Mouse (Mus musculus) liver, embryonic 12.5 days (tissue): Measurements from ENCODE around the gene Hoxd9. TPM values are rescaled to one million over a fixed set of nuclear protein-coding genes. Genes with fewer than 3 reads are reported as not detected.
A peak's percentile ranks its signal among the peaks of the same experiment; 100 is the strongest.

Experiments used
- ATAC-seq: fragments of 200-750 bp; cut with Nextera tagmentation; 2 replicates; pipeline ENCODE4 v1.8.0; 2017; ENCODE audit warnings: moderate number of reproducible peaks, mild to moderate bottlenecking, moderate library complexity
- H3K27ac ChIP-seq: fragments of 300-500 bp; sonication (generic); 2 replicates; pipeline ENCODE4 v1.5.1; 2016; ENCODE audit warnings: mild to moderate bottlenecking
- H3K27me3 ChIP-seq: fragments of 300-500 bp; sonication (generic); replicated peaks from 2 replicates; pipeline ENCODE4 v1.6.1; 2016; ENCODE audit warnings: mild to moderate bottlenecking, moderate library complexity
- H3K36me3 ChIP-seq: fragments of 300-500 bp; sonication (generic); 2 replicates; pipeline ENCODE4 v1.6.1; 2016; ENCODE audit warnings: mild to moderate bottlenecking, moderate library complexity
- H3K4me1 ChIP-seq: fragments of 300-500 bp; sonication (generic); 2 replicates; pipeline ENCODE4 v1.6.1; 2016
- H3K4me2 ChIP-seq: fragments of 300-500 bp; sonication (generic); 2 replicates; pipeline ENCODE4 v1.6.1; 2016; ENCODE audit warnings: mild to moderate bottlenecking, moderate library complexity
- H3K4me3 ChIP-seq: fragments of 300-500 bp; sonication (generic); 2 replicates; pipeline ENCODE4 v1.5.1; 2016; ENCODE audit warnings: mild to moderate bottlenecking, moderate library complexity
- H3K9ac ChIP-seq: fragments of 300-500 bp; sonication (generic); 2 replicates; pipeline ENCODE4 v1.6.1; 2016; ENCODE audit warnings: mild to moderate bottlenecking, moderate library complexity
- H3K9me3 ChIP-seq: fragments of 300-500 bp; sonication (generic); replicated peaks from 2 replicates; pipeline ENCODE4 v1.6.1; 2016; ENCODE audit warnings: mild to moderate bottlenecking, moderate library complexity
- WGBS: fragments of 180-500 bp; shearing (Covaris S2); methylation state at CpG from one replicate; pipeline ENCODE4 v1.1.7; 2016; ENCODE audit not compliant: insufficient replicate concordance; 5-methylcytosine and 5-hydroxymethylcytosine counted together
- polyA plus RNA-seq: library from polyadenylated mRNA; unstranded; fragments of >200 nt; fragmentation: Nextera tagmentation; extraction: Ambion mirVana; gene quantifications from 2 replicates; pipeline ENCODE4 v1.2.1, GENCODE M21; 2016

Gene Hoxd9
- polyA plus RNA-seq, 1 experiment from 2014 or later: 0.06 TPM

DNA sequence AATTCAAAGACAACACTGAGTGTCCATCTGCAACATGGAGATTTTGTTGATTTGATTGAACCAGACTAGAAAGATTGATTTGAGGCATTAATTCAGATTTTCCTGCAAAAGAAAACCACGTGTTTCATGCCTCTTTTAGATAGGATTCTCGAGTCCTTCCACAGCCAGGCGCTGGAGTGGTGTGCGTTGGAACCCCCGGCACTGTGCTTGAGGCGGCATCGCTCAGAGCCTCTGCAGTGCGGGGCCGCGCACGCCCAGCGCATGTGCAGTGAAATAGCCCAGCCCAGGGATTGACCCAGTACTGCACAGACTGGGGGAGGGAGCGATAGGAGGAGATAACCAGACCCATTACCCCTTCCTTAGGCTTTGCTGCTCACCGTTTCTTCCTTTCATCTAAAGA, 17.4 kb downstream of the Hoxd9 start:
- ATAC-seq: no peak
- no peak overlapping the region for H3K4me3 ChIP-seq
- no peak overlapping the region for H3K4me2 ChIP-seq
- peaks cover 99% of the 10 kb centered on the region for H3K27me3 ChIP-seq
- no peak overlapping the region for H3K27ac ChIP-seq
- H3K36me3 ChIP-seq: no peaks in the 10 kb centered on the region
- no peaks in the 10 kb centered on the region for H3K9me3 ChIP-seq
- H3K9ac ChIP-seq: no peak overlapping the region
- 2% methylated on average over 14 of the region's 14 CpGs for WGBS
- peaks cover 6% of the 10 kb centered on the region; the same call in 1 of the 2 replicates for H3K4me1 ChIP-seq

DNA sequence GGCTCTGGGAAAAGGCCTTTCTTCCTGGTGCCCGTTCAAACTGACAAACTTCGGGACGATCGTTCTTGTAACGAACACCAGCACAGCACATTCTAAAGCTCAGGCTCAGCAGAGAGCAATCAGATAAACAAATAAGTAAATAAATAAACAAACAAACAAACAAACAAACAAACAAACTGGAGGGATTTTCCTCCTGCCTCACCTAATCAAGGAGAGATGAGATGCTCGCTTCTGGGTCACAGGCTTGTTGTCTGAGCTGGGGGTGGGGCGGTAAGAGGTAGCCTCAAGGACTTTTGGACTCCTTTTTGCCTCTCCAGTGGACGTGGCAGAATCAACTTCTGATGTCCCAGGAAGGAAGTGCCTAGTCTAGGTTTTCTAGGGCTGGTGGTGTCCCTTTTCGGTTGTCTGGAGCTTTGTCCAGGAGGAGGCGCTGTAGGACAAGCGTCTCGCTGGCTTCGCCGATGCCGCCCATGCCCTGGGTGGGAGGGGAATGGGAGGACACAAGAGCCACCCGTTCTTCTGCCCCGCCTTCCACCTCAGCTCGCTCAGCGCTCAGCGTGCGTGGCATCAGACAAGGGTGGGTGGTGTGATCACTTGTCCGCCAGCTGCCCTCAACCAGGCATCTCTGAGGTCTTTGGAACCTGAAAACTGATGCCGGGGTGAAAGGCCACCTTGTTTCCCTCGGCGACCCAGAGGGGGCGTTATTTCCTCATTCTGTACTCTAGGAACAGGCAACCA, 18.1 kb downstream of the Hoxd9 start:
- Histone ChIP-seq H3K9ac (no peak overlapping the region), H3K4me1 (peaks cover 6% of the 10 kb centered on the region; the same call in 1 of the 2 replicates), H3K27me3 (peaks cover 99% of the 10 kb centered on the region), H3K36me3 (no peaks in the 10 kb centered on the region), H3K9me3 (no peaks in the 10 kb centered on the region), H3K4me2 (peak overlapping the region; percentile 40), H3K4me3 (peak overlapping the region; percentile 1; the same call in 1 of the 2 replicates), H3K27ac (no peak overlapping the region)
- ATAC-seq: peak; percentile 24; the same call in 1 of the 2 replicates
- WGBS: 3% methylated on average over 26 of the region's 26 CpGs

DNA sequence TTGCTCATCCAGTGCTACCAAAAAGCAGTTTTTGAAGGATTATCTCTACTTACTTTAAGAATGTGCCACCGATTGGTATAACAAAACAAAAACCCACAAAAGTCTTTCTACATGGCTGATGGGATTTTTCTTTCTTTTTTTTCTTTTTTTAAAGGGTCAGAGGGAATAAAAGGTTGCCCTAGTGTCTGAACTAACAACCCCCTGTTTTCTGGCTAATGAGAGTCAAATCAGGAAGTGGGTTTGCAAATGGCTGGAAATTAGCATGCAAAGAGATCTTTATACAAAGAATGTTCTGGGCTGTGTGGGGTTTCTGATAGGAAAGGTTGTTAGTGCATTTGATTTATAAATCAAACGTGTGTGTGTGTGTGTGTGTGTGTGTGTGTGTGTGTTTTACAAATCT, 22.9 kb downstream of the Hoxd9 start:
- H3K9me3 ChIP-seq: no peaks in the 10 kb centered on the region
- H3K9ac ChIP-seq: no peak overlapping the region
- H3K27me3 ChIP-seq: peaks cover 99% of the 10 kb centered on the region
- no peak for ATAC-seq
- H3K4me2 ChIP-seq: no peak overlapping the region
- H3K4me1 ChIP-seq: peaks cover 6% of the 10 kb centered on the region; the same call in 1 of the 2 replicates
- no peak overlapping the region for H3K4me3 ChIP-seq
- no peaks in the 10 kb centered on the region for H3K36me3 ChIP-seq
- 11% methylated on average over 2 of the region's 2 CpGs for WGBS
- H3K27ac ChIP-seq: no peak overlapping the region

DNA sequence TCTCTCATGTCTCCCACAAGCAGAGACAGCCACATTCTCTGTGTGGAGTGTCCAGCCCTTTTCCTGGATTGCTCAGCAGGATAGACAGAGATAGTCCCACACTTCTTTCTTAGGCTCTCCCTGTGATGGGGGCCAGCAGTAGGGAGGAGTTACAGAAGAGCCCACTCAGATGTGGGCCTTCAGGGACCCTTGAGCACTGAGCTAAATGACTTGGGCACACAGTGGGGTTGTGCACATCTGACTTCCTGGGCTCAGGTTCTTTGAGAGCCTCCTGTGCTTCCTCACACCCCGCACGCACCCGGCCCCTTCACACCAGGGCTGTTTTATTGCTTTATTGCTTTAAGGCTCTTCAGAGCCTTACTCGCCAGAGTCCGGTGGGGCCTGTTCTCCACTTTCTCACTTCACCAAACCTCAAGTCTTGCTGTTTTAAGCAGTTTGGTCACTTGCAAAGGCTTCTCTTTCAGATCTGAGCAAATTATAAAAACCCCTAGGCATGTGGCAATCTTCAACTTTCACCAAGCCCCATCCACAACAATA, 23.5 kb downstream of the Hoxd9 start:
- Histone ChIP-seq H3K36me3 (no peaks in the 10 kb centered on the region), H3K4me1 (peaks cover 2% of the 10 kb centered on the region; the same call in 1 of the 2 replicates), H3K4me3 (no peak overlapping the region), H3K4me2 (no peak overlapping the region), H3K27me3 (peaks cover 99% of the 10 kb centered on the region), H3K9me3 (no peaks in the 10 kb centered on the region), H3K27ac (no peak overlapping the region), H3K9ac (no peak overlapping the region)
- ATAC-seq: no peak
- 31% methylated on average over 5 of the region's 5 CpGs for WGBS

DNA sequence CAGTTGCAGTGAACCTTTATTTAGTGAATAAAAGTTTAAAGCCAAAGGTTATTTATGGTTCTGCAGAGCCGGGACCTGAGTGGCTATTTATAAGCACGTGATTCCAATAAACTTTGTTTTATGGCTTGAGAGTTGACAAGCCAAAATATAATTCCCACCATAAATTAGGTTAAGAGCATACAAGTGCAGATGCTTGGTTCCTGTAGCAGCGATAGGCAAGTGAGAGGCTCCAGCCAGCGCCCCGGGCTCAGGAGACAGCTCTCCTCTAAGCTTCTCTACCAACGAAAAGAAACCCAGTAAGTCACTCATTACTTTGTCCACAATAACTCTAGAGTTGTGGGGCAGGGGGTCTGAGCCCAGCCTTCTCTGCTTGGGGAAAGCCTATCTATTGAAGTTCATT, 24.4 kb downstream of the Hoxd9 start:
- no peak overlapping the region for H3K27ac ChIP-seq
- no peak overlapping the region for H3K4me2 ChIP-seq
- H3K9me3 ChIP-seq: no peaks in the 10 kb centered on the region
- WGBS: 25% methylated on average over 6 of the region's 6 CpGs
- peaks cover 99% of the 10 kb centered on the region for H3K27me3 ChIP-seq
- H3K9ac ChIP-seq: no peak overlapping the region
- ATAC-seq: no peak
- H3K4me1 ChIP-seq: no peaks in the 10 kb centered on the region
- H3K4me3 ChIP-seq: no peak overlapping the region
- no peaks in the 10 kb centered on the region for H3K36me3 ChIP-seq

DNA sequence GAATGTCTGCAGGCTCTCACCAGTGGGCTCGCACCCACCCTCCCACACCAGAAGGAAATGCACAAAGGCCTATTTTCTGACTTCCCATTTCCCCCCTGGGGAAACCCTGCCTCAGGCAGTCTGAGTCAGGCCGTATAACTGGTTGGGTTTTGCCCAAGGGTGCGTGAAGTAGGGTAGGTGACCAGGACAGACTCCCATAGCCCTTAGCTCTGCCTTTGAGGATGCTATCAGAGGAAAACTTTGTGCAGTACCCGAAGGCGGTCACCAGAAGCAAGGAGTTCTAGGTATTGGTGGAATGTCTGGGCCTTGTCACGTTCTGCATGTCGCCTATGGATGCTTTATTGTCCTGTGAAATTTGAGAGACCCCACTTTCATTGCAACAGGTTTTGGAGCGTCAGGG, 25.4 kb downstream of the Hoxd9 start:
- no peaks in the 10 kb centered on the region for H3K36me3 ChIP-seq
- no peak for ATAC-seq
- H3K9ac ChIP-seq: no peak overlapping the region

DNA sequence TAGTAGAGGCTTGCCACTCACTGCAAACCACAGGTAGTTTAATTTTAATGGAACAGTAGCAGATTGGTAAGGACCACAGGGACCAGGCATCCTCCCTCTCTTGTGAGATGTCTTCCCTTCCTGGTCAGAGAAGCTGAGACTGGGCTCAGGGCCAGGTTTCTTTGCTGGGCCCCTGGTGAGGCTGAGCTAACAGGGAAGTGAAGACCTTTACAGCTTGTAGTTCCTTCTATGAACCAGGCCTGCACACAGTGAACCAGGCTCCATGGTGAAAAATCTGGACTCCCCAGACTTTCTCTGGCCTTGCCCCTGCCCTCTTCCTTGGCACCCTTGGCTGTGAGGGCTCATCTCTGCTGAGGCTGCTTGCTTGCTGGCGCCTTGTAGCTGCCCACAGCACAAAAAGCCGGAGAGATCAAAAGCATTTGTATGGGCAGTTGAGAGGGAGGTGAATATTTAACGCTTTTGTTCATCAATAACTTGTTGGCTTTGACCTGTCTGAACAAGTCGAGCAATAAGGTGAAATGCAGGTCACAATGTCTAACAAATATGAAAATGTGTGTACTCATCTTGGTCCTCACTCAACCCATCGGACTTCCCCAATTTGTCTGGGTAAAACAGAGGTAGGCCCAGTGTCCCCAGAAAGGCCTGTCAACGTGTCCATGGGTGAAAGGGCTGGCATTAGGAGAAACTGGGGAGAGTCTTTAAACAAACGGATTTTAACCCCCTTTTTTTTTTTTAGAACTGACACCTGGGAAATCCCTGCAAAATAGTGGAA, 26.9 kb downstream of the Hoxd9 start:
- H3K27me3 ChIP-seq: peaks cover 100% of the 10 kb centered on the region
- 34% methylated on average over 7 of the region's 7 CpGs for WGBS

More for the DNA sequence above, 25.4 kb downstream of the Hoxd9 start:
- H3K4me1 ChIP-seq: peaks cover 5% of the 10 kb centered on the region; the same call in 1 of the 2 replicates
- H3K9me3 ChIP-seq: no peaks in the 10 kb centered on the region
- no peak overlapping the region for H3K27ac ChIP-seq
- H3K4me2 ChIP-seq: no peak overlapping the region
- peaks cover 99% of the 10 kb centered on the region for H3K27me3 ChIP-seq
- no peak overlapping the region for H3K4me3 ChIP-seq
- WGBS: 15% methylated on average over 8 of the region's 8 CpGs

DNA sequence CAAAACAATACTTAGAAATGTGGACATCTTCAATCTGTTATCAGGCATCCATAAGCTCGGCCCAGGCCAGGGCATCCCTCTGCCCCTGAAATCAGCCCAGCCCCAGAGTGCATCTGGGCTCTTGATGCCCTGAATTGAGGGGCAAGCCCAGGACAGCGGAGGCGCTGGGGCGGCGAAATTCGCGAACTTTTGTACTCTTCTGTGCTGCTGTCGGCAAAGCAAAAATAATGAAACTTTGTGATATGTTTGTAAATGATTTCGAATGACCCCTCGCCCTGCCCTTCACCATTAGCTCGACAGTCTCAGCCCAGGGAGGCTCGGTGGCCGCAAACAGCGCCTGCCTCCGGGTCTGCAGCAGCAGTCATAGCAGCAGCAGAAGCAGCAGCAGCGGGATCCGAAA, 27.6 kb downstream of the Hoxd9 start:
- 22% methylated on average over 17 of the region's 17 CpGs for WGBS
- ATAC-seq: no peak
- H3K36me3 ChIP-seq: no peaks in the 10 kb centered on the region
- H3K4me2 ChIP-seq: no peak overlapping the region
- H3K4me1 ChIP-seq: peaks cover 5% of the 10 kb centered on the region; the same call in 1 of the 2 replicates
- H3K27ac ChIP-seq: no peak overlapping the region
- no peaks in the 10 kb centered on the region for H3K9me3 ChIP-seq
- H3K27me3 ChIP-seq: peaks cover 98% of the 10 kb centered on the region
- H3K9ac ChIP-seq: no peak overlapping the region
- H3K4me3 ChIP-seq: no peak overlapping the region

More for the DNA sequence above, 26.9 kb downstream of the Hoxd9 start:
- Histone ChIP-seq H3K9me3 (no peaks in the 10 kb centered on the region), H3K4me1 (peaks cover 5% of the 10 kb centered on the region; the same call in 1 of the 2 replicates), H3K27ac (no peak overlapping the region), H3K9ac (no peak overlapping the region), H3K4me2 (no peak overlapping the region), H3K36me3 (no peaks in the 10 kb centered on the region), H3K4me3 (no peak overlapping the region)
- ATAC-seq: no peak

DNA sequence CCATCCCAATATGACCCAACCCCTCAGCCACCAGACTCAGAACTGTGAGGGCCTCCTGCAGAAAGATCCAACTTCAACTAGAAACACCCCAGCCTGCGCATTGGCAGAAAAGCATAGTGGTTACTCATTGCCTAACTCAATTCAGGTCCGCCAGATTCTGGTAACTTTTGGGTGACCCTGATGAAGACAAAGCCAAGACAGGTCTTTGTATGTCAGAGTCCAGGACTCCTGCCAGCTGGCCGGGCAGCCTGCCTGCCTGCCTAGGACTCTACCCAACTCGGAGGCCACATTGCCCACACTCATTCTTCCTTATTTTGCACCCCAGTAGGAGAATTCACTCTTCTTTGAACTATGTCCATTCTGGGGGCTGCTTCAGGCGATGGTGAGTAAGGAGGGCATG, 29.0 kb downstream of the Hoxd9 start, which contains the start of gene Gm28230:
Gene Gm28230, plus strand, starts transcription at position 178 of the 400 bp plus-strand sequence.
- no peaks in the 10 kb centered on the region for H3K9me3 ChIP-seq
- no peak for ATAC-seq
- H3K9ac ChIP-seq: no peak within 1 kb of the TSS
- WGBS: 26% methylated on average over 5 of the region's 5 CpGs
- peaks cover 98% of the 10 kb centered on the region for H3K27me3 ChIP-seq
- H3K4me2 ChIP-seq: peak within 1 kb of the TSS; percentile 54
- peak within 1 kb of the TSS; percentile 33 for H3K4me3 ChIP-seq
- H3K27ac ChIP-seq: no peak within 1 kb of the TSS
- no peaks in the 10 kb centered on the region for H3K36me3 ChIP-seq
- H3K4me1 ChIP-seq: peaks cover 5% of the 10 kb centered on the region; the same call in 1 of the 2 replicates

DNA sequence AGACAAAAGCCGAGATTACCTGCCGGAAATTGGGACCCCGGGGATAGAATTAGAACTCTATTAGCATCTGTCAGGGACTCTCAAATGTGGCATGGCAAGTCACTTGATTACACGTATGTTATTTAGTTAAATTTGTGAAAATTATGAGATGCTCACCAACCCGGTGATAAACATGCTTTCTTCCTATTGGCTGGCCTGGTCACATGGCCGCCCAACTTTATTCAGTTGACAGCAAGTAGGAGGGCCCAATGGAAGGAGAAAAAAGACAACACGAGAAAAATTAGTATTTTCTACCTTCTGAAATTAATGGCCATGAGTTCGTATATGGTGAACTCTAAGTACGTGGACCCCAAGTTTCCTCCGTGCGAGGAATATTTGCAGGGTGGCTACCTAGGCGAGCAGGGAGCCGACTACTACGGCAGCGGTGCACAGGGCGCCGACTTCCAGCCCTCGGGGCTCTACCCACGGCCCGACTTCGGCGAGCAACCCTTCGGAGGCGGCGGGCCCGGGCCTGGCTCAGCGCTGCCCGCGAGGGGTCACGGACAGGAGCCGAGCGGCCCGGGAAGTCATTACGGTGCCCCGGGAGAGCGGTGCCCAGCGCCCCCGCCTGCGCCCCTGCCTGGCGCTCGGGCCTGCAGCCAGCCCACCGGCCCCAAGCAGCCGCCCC, 29.6 kb downstream of the Hoxd9 start:
- Histone ChIP-seq H3K4me1 (peaks cover 5% of the 10 kb centered on the region; the same call in 1 of the 2 replicates), H3K27ac (no peak overlapping the region), H3K27me3 (peaks cover 98% of the 10 kb centered on the region), H3K4me3 (peak overlapping the region; percentile 33), H3K9me3 (no peaks in the 10 kb centered on the region), H3K36me3 (no peaks in the 10 kb centered on the region), H3K4me2 (peak overlapping the region; percentile 54), H3K9ac (no peak overlapping the region)
- WGBS: 2% methylated on average over 43 of the region's 43 CpGs
- ATAC-seq: no peak

DNA sequence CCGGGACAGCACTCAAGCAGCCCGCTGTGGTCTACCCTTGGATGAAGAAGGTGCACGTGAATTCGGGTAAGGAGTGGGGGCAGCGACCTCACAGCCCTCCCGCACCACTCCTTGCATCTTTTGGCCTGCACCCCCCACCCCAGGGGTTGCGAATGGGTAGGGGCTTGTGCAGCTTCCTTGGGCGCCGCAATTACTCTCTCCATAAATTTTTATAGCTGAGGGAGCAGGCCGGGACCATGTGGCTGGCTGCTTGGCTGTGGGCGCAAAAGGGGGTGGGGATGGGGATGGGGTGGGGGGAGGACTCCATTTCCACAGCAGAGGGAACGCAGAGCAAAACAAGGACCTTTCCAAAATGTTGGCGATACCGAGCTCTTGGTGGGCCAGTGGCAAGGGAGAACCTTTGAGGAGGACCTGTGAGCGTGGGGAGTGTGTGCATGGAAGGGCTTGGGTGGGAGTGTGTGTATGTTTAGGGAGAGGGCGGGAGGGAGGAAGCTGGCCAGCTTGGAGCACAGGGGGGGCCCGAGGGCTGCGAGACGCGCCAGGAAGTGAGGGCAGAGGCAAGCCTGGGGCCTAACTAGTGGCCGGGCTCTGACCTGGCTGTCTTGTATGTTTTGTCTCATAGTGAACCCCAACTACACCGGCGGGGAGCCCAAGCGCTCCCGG, 30.2 kb downstream of the Hoxd9 start:
- Histone ChIP-seq H3K27ac (no peak overlapping the region), H3K4me3 (peak overlapping the region; percentile 33), H3K4me2 (peak overlapping the region; percentile 54), H3K9ac (no peak overlapping the region), H3K9me3 (no peaks in the 10 kb centered on the region), H3K36me3 (no peaks in the 10 kb centered on the region), H3K4me1 (peaks cover 5% of the 10 kb centered on the region; the same call in 1 of the 2 replicates), H3K27me3 (peaks cover 98% of the 10 kb centered on the region)
- no peak for ATAC-seq
- 7% methylated on average over 25 of the region's 25 CpGs for WGBS
